Mouse (Mus musculus) testis, postnatal 10 days (tissue): ENCODE measurements around the gene Gm3159.
"Not testable (repeated sequence)": the region's sequence is repeated elsewhere in the genome, so short reads cannot be mapped to it uniquely, and the experiment has no call there.

Source experiments
- DNase-seq: peaks from one replicate; pipeline ENCODE4 v3.0.0; 2021; ENCODE audit warnings: low spot score

Gene Gm3159

GRCm38 (mm10) chr14:4397226-4397625 is at the start of gene Gm3159:
Gene Gm3159, plus strand, starts transcription at chr14:4397526.
- DNase-seq, result not testable (repeated sequence)

DNA sequence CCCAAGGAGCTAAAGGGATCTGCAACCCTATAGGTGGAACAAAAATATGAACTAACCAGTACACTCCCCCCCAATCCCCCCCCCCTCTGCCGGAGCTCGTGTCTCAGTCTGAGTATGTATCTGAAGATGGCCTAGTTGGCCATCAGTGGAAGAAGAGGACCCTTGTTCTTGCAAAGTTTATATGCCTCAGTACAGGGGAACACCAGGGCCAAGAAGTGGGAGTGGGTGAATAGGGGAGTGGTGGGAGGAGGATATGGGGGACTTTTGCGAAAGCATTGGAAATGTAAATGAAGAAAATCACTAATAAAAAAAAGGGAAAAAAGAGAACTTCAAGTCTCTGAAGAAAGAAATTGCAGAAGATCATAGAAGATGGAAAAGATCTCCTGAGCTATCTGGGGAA is 28.3 kb upstream of the Gm3159 start:
- DNase-seq, result not testable (repeated sequence)

GRCm38 (mm10) chr14:4369691-4370090 is 27.6 kb upstream of the Gm3159 start:
- peak; percentile 43 for DNase-seq

- not testable (repeated sequence) for DNase-seq
Measured at GRCm38 (mm10) chr14:4377871-4378270, 19.5 kb upstream of the Gm3159 start.

- DNase-seq, result not testable (repeated sequence)
Measured at GRCm38 (mm10) chr14:4385606-4386005, 11.7 kb upstream of the Gm3159 start.

- not testable (repeated sequence) for DNase-seq
Measured at GRCm38 (mm10) chr14:4392841-4393530, 4.3 kb upstream of the Gm3159 start.

- not testable (repeated sequence) for DNase-seq
Measured at GRCm38 (mm10) chr14:4398624-4399023, 1.3 kb downstream of the Gm3159 start.

GRCm38 (mm10) chr14:4400115-4400789 is 2.9 kb downstream of the Gm3159 start:
- not testable (repeated sequence) for DNase-seq

DNA sequence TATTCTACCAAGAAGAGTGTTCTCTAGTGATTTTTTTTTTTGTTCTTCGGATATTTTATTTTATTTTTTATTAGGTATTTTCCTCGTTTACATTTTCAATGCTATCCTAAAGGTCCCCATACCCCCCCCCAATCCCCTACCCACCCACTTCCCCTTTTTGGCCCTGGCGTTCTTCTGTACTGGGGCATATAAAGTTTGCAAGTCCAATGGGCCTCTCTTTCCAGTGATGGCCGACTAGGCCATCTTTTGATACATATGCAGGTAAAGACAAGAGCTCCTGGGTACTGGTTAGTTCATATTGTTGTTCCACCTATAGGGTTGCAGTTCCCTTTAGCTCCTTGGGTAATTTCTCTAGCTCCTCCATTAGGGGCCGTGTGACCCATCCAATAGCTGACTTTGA is 3.9 kb downstream of the Gm3159 start:
- not testable (repeated sequence) for DNase-seq

- not testable (repeated sequence) for DNase-seq
Measured at GRCm38 (mm10) chr14:4403840-4404239, 6.5 kb downstream of the Gm3159 start.

- not testable (repeated sequence) for DNase-seq
Measured at GRCm38 (mm10) chr14:4409939-4410338, 12.6 kb downstream of the Gm3159 start.

GRCm38 (mm10) chr14:4414965-4415835 is 17.9 kb downstream of the Gm3159 start, which contains the start of gene Gm3164:
Gene Gm3164, plus strand, starts transcription at chr14:4415448.
- peak; percentile 59 for DNase-seq

- not testable (repeated sequence) for DNase-seq
Measured at GRCm38 (mm10) chr14:4430692-4431091, 33.4 kb downstream of the Gm3159 start, which contains the start of gene Gm3173. Gene Gm3173, plus strand, starts transcription at chr14:4430992.
